Mouse (Mus musculus): ENCODE measurements around the gene St6galnac3. TPM values are rescaled to one million over a fixed set of nuclear protein-coding genes. Genes with fewer than 3 reads are reported as not detected.

The St6galnac3 gene
- total and polyA plus RNA-seq, 2 experiments from 2014 or later = 7.3 to 9.9 TPM

DNA sequence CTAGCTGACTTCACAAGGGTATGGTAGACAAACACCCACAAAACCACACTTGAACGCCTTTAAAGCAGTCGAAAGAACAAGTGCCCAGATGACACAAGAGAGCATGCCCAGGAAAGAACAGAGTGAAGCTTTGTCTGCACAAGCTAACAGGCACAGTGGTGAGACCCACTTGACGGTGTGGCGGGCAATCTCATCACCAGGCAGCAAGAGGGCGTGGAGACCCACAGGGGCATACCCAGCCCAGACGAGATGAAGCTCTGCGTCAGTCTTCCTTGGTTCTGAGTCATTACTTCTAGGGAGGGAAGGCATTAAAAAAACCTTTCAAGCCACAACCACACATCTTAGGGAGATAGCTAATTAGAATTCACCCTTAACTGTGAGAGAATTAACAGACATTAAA lies 79.2 kb downstream of the St6galnac3 start:
- ATAC-seq = peak; percentile 27; the same call in 1 of the 2 replicates
- Histone ChIP-seq H3K9me3 (ENCODE audit: low read length) (no peaks in the 10 kb centered on the region), H3K36me3 (ENCODE audit: insufficient read depth, low read length) (no peaks in the 10 kb centered on the region), H3K27ac (no peak overlapping the region; the same call in 1 of the 2 replicates), H3K4me3 (ENCODE audit: low read length) (no peak overlapping the region), H3K4me1 (ENCODE audit: insufficient read depth, low read length) (0 out of 2 replicates have a peak, but pooled peaks cover 8% of the 10 kb centered on the region), H3K4me2 (ENCODE audit: low read depth, low read length) (no peak overlapping the region), H3K27me3 (ENCODE audit: insufficient read depth, low read length) (no peaks in the 10 kb centered on the region), H3K9ac (replicated peaks; ENCODE audit: low read length) (no peak overlapping the region)
- TF ChIP-seq CTCF (IDR thresholded peaks at IDR 0.05; ENCODE audit: low read depth) = no peak
- WGBS = 55% methylated on average over 7 of the region's 7 CpGs
- no peak for DNase-seq (ENCODE audit: low spot score)

DNA sequence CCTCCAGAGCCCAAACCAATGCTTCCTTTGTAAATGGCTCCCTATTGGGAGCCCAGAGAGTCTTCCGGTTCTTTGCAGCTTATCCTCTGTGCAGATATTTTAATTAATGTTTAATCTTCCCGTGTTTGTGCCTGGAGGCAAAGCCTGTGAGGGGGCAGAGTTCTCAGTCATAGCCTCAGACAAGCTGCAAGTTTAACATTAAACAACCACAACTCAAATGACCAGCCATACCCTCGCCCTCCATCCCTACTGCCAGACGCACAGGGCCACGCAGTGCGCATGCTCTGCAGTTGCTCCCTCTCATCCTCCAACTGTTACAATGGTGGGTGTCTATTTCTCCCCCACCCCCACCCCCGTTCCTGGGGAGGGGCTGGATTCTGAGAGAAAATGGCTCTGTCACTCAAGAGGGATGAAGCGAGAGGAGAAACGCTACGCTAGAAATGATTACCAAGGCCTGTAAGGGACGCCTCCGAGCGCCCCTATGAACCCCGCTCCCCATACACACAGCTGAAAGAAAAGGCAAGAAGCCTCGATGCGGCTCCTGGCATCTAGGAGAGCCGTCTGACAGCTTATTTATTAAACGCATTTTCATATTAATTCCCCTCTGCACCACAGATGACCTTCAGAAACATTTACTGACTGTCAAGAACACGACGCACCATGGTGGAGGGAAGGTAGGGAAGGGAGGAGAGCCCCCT lies 81.0 kb downstream of the St6galnac3 start:
- no peak overlapping the region for H3K27ac ChIP-seq
- H3K36me3 ChIP-seq (ENCODE audit: insufficient read depth, low read length) = no peaks in the 10 kb centered on the region
- DNase-seq (ENCODE audit: low spot score) = no peak
- H3K4me2 ChIP-seq (ENCODE audit: low read depth, low read length) = no peak overlapping the region
- no peaks in the 10 kb centered on the region for H3K27me3 ChIP-seq (ENCODE audit: insufficient read depth, low read length)
- TF ChIP-seq CTCF (IDR thresholded peaks at IDR 0.05; ENCODE audit: low read depth) = no peak
- H3K4me1 ChIP-seq (ENCODE audit: insufficient read depth, low read length) = 0 out of 2 replicates have a peak, but pooled peaks cover 8% of the 10 kb centered on the region
- ATAC-seq = peak; percentile 44
- H3K4me3 ChIP-seq (ENCODE audit: low read length) = no peak overlapping the region
- 48% methylated on average over 20 of the region's 20 CpGs for WGBS
- H3K9ac ChIP-seq (replicated peaks; ENCODE audit: low read length) = no peak overlapping the region
- H3K9me3 ChIP-seq (ENCODE audit: low read length) = no peaks in the 10 kb centered on the region

DNA sequence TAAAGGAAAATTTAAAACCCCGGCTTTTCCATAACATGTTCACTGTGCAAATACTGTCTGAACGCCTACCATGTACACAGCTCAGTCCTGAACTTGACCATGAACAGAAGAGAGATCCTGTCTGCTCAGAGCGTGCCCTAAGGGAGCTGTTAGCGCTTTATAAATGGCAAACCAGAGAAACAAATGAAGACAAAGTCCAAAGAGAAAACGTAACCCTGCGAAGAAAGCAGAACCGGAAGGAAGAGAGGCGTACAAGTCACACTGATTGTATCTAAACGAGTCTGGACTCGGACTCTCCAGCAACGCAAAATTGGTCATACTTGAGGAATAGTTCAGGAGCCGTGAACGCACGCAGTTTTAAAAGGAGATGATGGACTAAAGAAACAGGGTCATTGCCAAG lies 82.1 kb downstream of the St6galnac3 start:
- DNase-seq (ENCODE audit: low spot score) = no peak
- Histone ChIP-seq H3K4me1 (ENCODE audit: insufficient read depth, low read length) (0 out of 2 replicates have a peak, but pooled peaks cover 8% of the 10 kb centered on the region), H3K9ac (replicated peaks; ENCODE audit: low read length) (no peak overlapping the region), H3K9me3 (ENCODE audit: low read length) (no peaks in the 10 kb centered on the region), H3K4me2 (ENCODE audit: low read depth, low read length) (no peak overlapping the region), H3K36me3 (ENCODE audit: insufficient read depth, low read length) (no peaks in the 10 kb centered on the region), H3K4me3 (ENCODE audit: low read length) (no peak overlapping the region), H3K27me3 (ENCODE audit: insufficient read depth, low read length) (no peaks in the 10 kb centered on the region), H3K27ac (no peak overlapping the region)
- TF ChIP-seq CTCF (IDR thresholded peaks at IDR 0.05; ENCODE audit: low read depth) = no peak
- no peak for ATAC-seq
- WGBS = 91% methylated on average over 14 of the region's 14 CpGs

DNA sequence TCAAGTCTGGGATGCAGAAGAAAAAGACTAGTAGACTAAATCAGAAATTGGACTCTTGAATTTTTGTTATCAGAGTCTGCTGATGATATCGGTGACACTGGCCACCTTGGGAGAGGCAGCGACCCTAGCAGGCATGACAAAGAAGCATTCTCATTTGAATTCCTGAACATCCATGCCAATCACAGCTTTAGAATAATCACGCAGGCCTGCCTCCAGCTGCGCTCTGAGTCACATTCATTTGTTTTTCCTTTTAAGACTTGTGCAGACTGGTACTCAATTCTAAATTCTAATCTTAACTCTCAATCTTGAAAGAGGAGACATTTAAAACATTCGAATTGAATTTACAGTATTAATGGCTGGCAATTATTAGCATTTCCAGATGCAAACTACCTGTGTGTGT lies 83.2 kb downstream of the St6galnac3 start:
- no peak overlapping the region for H3K9ac ChIP-seq (replicated peaks; ENCODE audit: low read length)
- H3K27ac ChIP-seq = no peak overlapping the region
- 0 out of 2 replicates have a peak, but pooled peaks cover 8% of the 10 kb centered on the region for H3K4me1 ChIP-seq (ENCODE audit: insufficient read depth, low read length)
- TF ChIP-seq CTCF (IDR thresholded peaks at IDR 0.05; ENCODE audit: low read depth) = no peak
- H3K27me3 ChIP-seq (ENCODE audit: insufficient read depth, low read length) = no peaks in the 10 kb centered on the region
- H3K4me2 ChIP-seq (ENCODE audit: low read depth, low read length) = no peak overlapping the region
- 50% methylated on average over 5 of the region's 5 CpGs for WGBS
- H3K4me3 ChIP-seq (ENCODE audit: low read length) = no peak overlapping the region
- ATAC-seq (no peak), DNase-seq (ENCODE audit: low spot score) (no peak)
- H3K36me3 ChIP-seq (ENCODE audit: insufficient read depth, low read length) = no peaks in the 10 kb centered on the region
- H3K9me3 ChIP-seq (ENCODE audit: low read length) = no peaks in the 10 kb centered on the region

DNA sequence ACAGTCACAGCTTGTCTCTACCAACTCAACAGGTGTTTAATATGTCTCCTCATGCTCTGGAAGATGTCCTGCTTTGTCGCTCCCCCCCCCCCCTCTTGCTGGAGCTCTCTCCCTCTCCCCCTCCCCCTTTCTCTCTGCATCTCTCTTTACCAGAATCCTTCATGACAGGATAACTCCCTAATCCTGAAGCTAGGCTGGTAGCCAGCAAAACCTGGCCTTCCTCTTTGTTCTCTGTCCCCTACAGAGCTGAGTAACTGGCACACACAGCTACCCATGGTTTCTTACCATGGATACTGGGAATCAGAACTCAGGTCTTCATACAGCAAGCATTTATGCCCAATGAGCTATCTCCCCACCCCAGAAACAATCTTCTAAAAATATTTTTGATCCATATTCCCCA lies 87.6 kb downstream of the St6galnac3 start:
- Histone ChIP-seq H3K36me3 (ENCODE audit: insufficient read depth, low read length) (no peaks in the 10 kb centered on the region), H3K4me1 (ENCODE audit: insufficient read depth, low read length) (no peaks in the 10 kb centered on the region), H3K9me3 (ENCODE audit: low read length) (no peaks in the 10 kb centered on the region), H3K4me3 (ENCODE audit: low read length) (no peak overlapping the region), H3K27ac (no peak overlapping the region), H3K27me3 (ENCODE audit: insufficient read depth, low read length) (no peaks in the 10 kb centered on the region), H3K4me2 (ENCODE audit: low read depth, low read length) (no peak overlapping the region), H3K9ac (replicated peaks; ENCODE audit: low read length) (no peak overlapping the region)
- DNase-seq (ENCODE audit: low spot score) (no peak), ATAC-seq (no peak)
- WGBS = 60% methylated on average over 1 of the region's 1 CpGs
- TF ChIP-seq CTCF (IDR thresholded peaks at IDR 0.05; ENCODE audit: low read depth) = no peak

DNA sequence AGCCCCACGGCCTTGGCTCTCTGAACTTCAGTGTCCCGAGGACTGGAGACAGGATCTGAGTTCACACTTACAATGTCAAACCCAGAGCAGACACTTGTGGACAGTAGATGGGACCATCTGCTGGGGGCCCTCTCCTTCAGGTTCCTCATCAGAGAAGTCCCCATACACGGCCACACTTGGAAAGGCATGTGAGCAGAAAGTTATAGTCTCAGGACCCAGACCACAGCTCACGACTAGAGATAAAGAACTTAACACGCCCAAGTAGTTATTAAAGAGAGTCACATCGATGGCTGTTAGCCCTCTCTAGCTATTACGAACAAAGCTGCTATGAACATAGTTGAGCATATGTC lies 88.2 kb downstream of the St6galnac3 start:
- Histone ChIP-seq H3K9me3 (ENCODE audit: low read length) (no peaks in the 10 kb centered on the region), H3K36me3 (ENCODE audit: insufficient read depth, low read length) (no peaks in the 10 kb centered on the region), H3K27me3 (ENCODE audit: insufficient read depth, low read length) (no peaks in the 10 kb centered on the region), H3K4me1 (ENCODE audit: insufficient read depth, low read length) (no peaks in the 10 kb centered on the region), H3K9ac (replicated peaks; ENCODE audit: low read length) (no peak overlapping the region), H3K4me3 (ENCODE audit: low read length) (no peak overlapping the region), H3K27ac (peak overlapping the region; percentile 9; the same call in 1 of the 2 replicates), H3K4me2 (ENCODE audit: low read depth, low read length) (no peak overlapping the region)
- no peak for ATAC-seq
- TF ChIP-seq CTCF (IDR thresholded peaks at IDR 0.05; ENCODE audit: low read depth) = no peak
- no peak for DNase-seq (ENCODE audit: low spot score)
- WGBS = 71% methylated on average over 7 of the region's 7 CpGs

DNA sequence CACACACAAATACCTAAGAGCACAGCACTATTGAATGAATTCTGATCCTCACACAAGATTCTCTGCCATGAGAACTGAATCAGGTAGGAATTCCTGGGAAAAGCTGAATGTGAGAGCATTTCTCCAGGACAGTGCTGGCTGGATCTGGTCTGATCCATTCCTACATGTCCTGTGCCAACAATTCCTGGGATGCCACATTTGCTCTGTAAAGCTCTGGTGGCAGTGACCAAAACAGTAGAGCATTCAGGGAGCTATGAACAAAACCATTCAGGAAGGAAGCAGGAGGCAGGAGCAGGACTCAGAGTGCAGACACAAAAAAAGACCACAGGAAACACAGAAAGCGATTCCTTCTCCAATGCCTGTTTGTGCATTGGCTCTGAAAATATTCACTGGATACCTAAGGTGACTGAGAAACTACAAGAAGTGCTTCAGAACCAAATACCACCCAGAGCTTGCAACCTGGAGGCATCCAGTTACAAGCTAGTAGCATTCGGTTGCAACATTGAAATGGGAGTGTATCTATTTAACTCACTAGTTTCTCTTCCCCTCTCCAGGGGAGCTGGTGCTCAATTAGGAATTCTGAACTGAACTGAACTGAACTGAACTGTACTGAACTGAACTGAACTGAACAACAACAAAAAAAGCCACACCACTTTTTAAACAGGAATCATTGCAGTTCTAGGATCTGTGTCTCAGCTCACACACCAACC lies 88.7 kb downstream of the St6galnac3 start:
- Histone ChIP-seq H3K27ac (peak overlapping the region; percentile 9; the same call in 1 of the 2 replicates), H3K9ac (replicated peaks; ENCODE audit: low read length) (no peak overlapping the region), H3K9me3 (ENCODE audit: low read length) (no peaks in the 10 kb centered on the region), H3K36me3 (ENCODE audit: insufficient read depth, low read length) (no peaks in the 10 kb centered on the region), H3K4me3 (ENCODE audit: low read length) (no peak overlapping the region), H3K27me3 (ENCODE audit: insufficient read depth, low read length) (no peaks in the 10 kb centered on the region), H3K4me2 (ENCODE audit: low read depth, low read length) (no peak overlapping the region), H3K4me1 (ENCODE audit: insufficient read depth, low read length) (no peaks in the 10 kb centered on the region)
- WGBS = 31% methylated on average over 2 of the region's 2 CpGs
- DNase-seq (ENCODE audit: low spot score) = no peak
- no peak for TF ChIP-seq CTCF (IDR thresholded peaks at IDR 0.05; ENCODE audit: low read depth)
- ATAC-seq = 0 out of 2 replicates have a peak, but pooled peaks have one; percentile 56
